In genomic region chr11:68988341-68988740, GRCm38 (mm10) we compare ENCODE assay signal across 20 mouse cellular contexts. TPM values are rescaled to one million over a fixed set of nuclear protein-coding genes. Genes with fewer than 3 reads are reported as not detected.
DNase-seq lines count a peak whose midpoint lies in the region; ATAC-seq and TF ChIP-seq lines count a peak whose summit lies in the region.
"Had no signal": no experiment of that assay in that cellular context is flagged by ENCODE, and none has a peak within 500 bp of the region (broad histone marks: within the 10 kb centered on the region; RNA-seq: fewer than 3 reads in every experiment).

No protein-coding gene starts in this region.

- no peak overlapping the region for H3K27ac ChIP-seq in lung, postnatal 0 days (ENCODE audit: low read length)
- H3K27ac ChIP-seq: embryonic facial prominence, embryonic 13.5 days; hindbrain, embryonic 13.5 days; left cerebral cortex, adult 2 months; limb, embryonic 13.5 days; midbrain, embryonic 12.5 days; stomach, embryonic 15.5 days had no signal

- no peak for TF ChIP-seq EP300 in lung, postnatal 0 days (IDR thresholded peaks at IDR 0.05)

- DNase-seq in lung, postnatal 0 days (ENCODE audit: low spot score): no peak
- DNase-seq in lung, postnatal 25 days (ENCODE audit: low spot score): no peak
- DNase-seq in cerebellum, adult 18-20 months: peak; percentile 76 to 77
- DNase-seq in cerebellum, postnatal 25 days: peak; percentile 84 to 88
- peak; percentile 21 for DNase-seq in lung, postnatal 14 days
- DNase-seq in Muller cell, postnatal 12 days (ENCODE audit: inconsistent ontology term): no peak
- DNase-seq: adrenal gland, adult 2 months; kidney, adult 11 months; kidney, postnatal 36 days; liver, postnatal 0 days; thymus, postnatal 14 days had no signal

- H3K9ac ChIP-seq in lung, postnatal 0 days (replicated peaks; ENCODE audit: low read depth): no peak overlapping the region
- H3K9ac ChIP-seq: embryonic facial prominence, embryonic 13.5 days; hindbrain, embryonic 13.5 days; limb, embryonic 13.5 days; liver, postnatal 0 days; midbrain, embryonic 12.5 days; stomach, embryonic 15.5 days had no signal

- peaks cover 14% of the 10 kb centered on the region; the same call in 1 of the 2 replicates for H3K36me3 ChIP-seq in lung, postnatal 0 days (ENCODE audit: insufficient read depth, low read length)

- H3K27me3 ChIP-seq in lung, postnatal 0 days (replicated peaks; ENCODE audit: insufficient read depth, low read length): no peaks in the 10 kb centered on the region
- H3K27me3 ChIP-seq: CH12.LX; embryonic facial prominence, embryonic 13.5 days; hindbrain, embryonic 13.5 days; limb, embryonic 13.5 days; midbrain, embryonic 12.5 days; Patski; stomach, embryonic 15.5 days had no signal

- H3K4me1 ChIP-seq in lung, postnatal 0 days (ENCODE audit: insufficient read depth, low read depth, low read length): no peaks in the 10 kb centered on the region
- H3K4me1 ChIP-seq: embryonic facial prominence, embryonic 13.5 days; hindbrain, embryonic 13.5 days; limb, embryonic 13.5 days; midbrain, embryonic 12.5 days; stomach, embryonic 15.5 days had no signal

- WGBS in lung, postnatal 0 days: 81% methylated on average over 17 of the region's 17 CpGs

- no peak overlapping the region for H3K4me3 ChIP-seq in lung, postnatal 0 days (ENCODE audit: low read depth, low read length)
- H3K4me3 ChIP-seq: embryonic facial prominence, embryonic 13.5 days; hindbrain, embryonic 13.5 days; left cerebral cortex, adult 2 months; limb, embryonic 13.5 days; midbrain, embryonic 12.5 days; stomach, embryonic 15.5 days had no signal

- peak; percentile 25; the same call in 1 of the 2 replicates for ATAC-seq in lung, postnatal 0 days
- no peak for ATAC-seq in frontal cortex, adult (ENCODE audit: low TSS enrichment)
- ATAC-seq: liver, postnatal 0 days; Patski had no signal

- H3K9me3 ChIP-seq in lung, postnatal 0 days (ENCODE audit: low read length): no peaks in the 10 kb centered on the region
- H3K9me3 ChIP-seq: embryonic facial prominence, embryonic 13.5 days; hindbrain, embryonic 13.5 days; limb, embryonic 13.5 days; midbrain, embryonic 12.5 days; stomach, embryonic 15.5 days had no signal

- no peak overlapping the region for H3K4me2 ChIP-seq in lung, postnatal 0 days (replicated peaks; ENCODE audit: low read depth, low read length)
- H3K4me2 ChIP-seq: embryonic facial prominence, embryonic 13.5 days; hindbrain, embryonic 13.5 days; limb, embryonic 13.5 days; midbrain, embryonic 12.5 days; stomach, embryonic 15.5 days had no signal

- TF ChIP-seq CTCF in lung, postnatal 0 days (IDR thresholded peaks at IDR 0.05): no peak

RNA-seq across cellular contexts. Expression of gene Rangrf, which starts 13.4 kb away (rescaled TPM):
- 16.0 and 18.3 TPM in 2 replicates for polyA plus RNA-seq in lung, postnatal 0 days (2015; fragmentation: Nextera tagmentation; extraction: Ambion mirVana)

RNA-seq across cellular contexts. Expression of gene Pfas, which starts 19.9 kb away (rescaled TPM):
- 7.0 and 9.0 TPM in 2 replicates for polyA plus RNA-seq in lung, postnatal 0 days (2015; fragmentation: Nextera tagmentation; extraction: Ambion mirVana)

RNA-seq across cellular contexts. Expression of gene Slc25a35, which starts 20.4 kb away (rescaled TPM):
- 4.3 and 5.5 TPM in 2 replicates for polyA plus RNA-seq in lung, postnatal 0 days (2015; fragmentation: Nextera tagmentation; extraction: Ambion mirVana)

RNA-seq across cellular contexts. Expression of gene Ctc1, which starts 27.4 kb away (rescaled TPM):
- 12.2 and 12.3 TPM in 2 replicates for polyA plus RNA-seq in lung, postnatal 0 days (2015; fragmentation: Nextera tagmentation; extraction: Ambion mirVana)

RNA-seq across cellular contexts. Expression of gene Arhgef15, which starts 31.1 kb away (rescaled TPM):
- 24.2 and 30.7 TPM in 2 replicates for polyA plus RNA-seq in lung, postnatal 0 days (2015; fragmentation: Nextera tagmentation; extraction: Ambion mirVana)

Comparison
In these comparisons a context has a peak if more than half of its experiments do, and no peak if none do; other contexts are left out.
1. DNase-seq: peak in cerebellum, adult 18-20 months (2 of 2), cerebellum, postnatal 25 days (2 of 2) and lung, postnatal 14 days (single experiment); none in lung, postnatal 0 days (single experiment), lung, postnatal 25 days (single experiment) and Muller cell, postnatal 12 days (single experiment).